Mouse (Mus musculus) hindbrain, embryonic 16.5 days (tissue): ENCODE data around the gene Tlr12. TPM values are rescaled to one million over a fixed set of nuclear protein-coding genes. Genes with fewer than 3 reads are reported as not detected.

Experiments used
- ATAC-seq: fragments of 200-750 bp; cut with Nextera tagmentation; 2 replicates; pipeline ENCODE4 v1.8.0; 2017; ENCODE audit warnings: moderate TSS enrichment, moderate library complexity
- H3K27ac ChIP-seq: fragments of 300-500 bp; sonication (generic); 2 replicates; pipeline ENCODE4 v1.5.1; 2014; ENCODE audit warnings: low read depth, mild to moderate bottlenecking, control low read depth, low read length, moderate library complexity
- H3K27me3 ChIP-seq: fragments of 300-500 bp; sonication (generic); replicated peaks from 2 replicates; pipeline ENCODE4 v1.6.1; 2014; ENCODE audit warnings: low read length; ENCODE audit not compliant: control insufficient read depth, insufficient read depth
- H3K36me3 ChIP-seq: fragments of 300-500 bp; sonication (generic); 2 replicates; pipeline ENCODE4 v1.6.1; 2014; ENCODE audit warnings: mild to moderate bottlenecking, low read length, moderate library complexity, mixed read lengths; ENCODE audit not compliant: control insufficient read depth, insufficient read depth
- H3K4me1 ChIP-seq: fragments of 300-500 bp; sonication (generic); 2 replicates; pipeline ENCODE4 v1.6.1; 2014; ENCODE audit warnings: low read depth, low read length; ENCODE audit not compliant: control insufficient read depth, insufficient read depth
- H3K4me2 ChIP-seq: fragments of 300-500 bp; sonication (generic); 2 replicates; pipeline ENCODE4 v1.6.1; 2014; ENCODE audit warnings: mild to moderate bottlenecking, low read length, control low read depth, moderate library complexity
- H3K4me3 ChIP-seq: fragments of 300-500 bp; sonication (generic); 2 replicates; pipeline ENCODE4 v1.5.1; 2014; ENCODE audit warnings: mild to moderate bottlenecking, low read length, control low read depth, moderate library complexity
- H3K9ac ChIP-seq: fragments of 300-500 bp; sonication (generic); 2 replicates; pipeline ENCODE4 v1.6.1; 2014; ENCODE audit warnings: low read depth, mild to moderate bottlenecking, control low read depth, low read length, moderate library complexity
- H3K9me3 ChIP-seq: fragments of 300-500 bp; sonication (generic); 2 replicates; pipeline ENCODE4 v1.6.1; 2014; ENCODE audit warnings: mild to moderate bottlenecking, low read length, moderate library complexity; ENCODE audit not compliant: control insufficient read depth
- WGBS: fragments of 180-500 bp; shearing (Covaris S2); extraction: QIAGEN DNeasy Blood & Tissue Kit; methylation state at CpG from one replicate; pipeline ENCODE4 v1.1.7; 2014; 5-methylcytosine and 5-hydroxymethylcytosine counted together
- polyA plus RNA-seq: library from polyadenylated mRNA; unstranded; fragments of >200 nt; fragmentation: Nextera tagmentation; extraction: Ambion mirVana; gene quantifications from 2 replicates; pipeline ENCODE4 v1.2.1, GENCODE M21; 2015

Gene Tlr12
- polyA plus RNA-seq, 1 experiment from 2014 or later, result 1.6 TPM

DNA sequence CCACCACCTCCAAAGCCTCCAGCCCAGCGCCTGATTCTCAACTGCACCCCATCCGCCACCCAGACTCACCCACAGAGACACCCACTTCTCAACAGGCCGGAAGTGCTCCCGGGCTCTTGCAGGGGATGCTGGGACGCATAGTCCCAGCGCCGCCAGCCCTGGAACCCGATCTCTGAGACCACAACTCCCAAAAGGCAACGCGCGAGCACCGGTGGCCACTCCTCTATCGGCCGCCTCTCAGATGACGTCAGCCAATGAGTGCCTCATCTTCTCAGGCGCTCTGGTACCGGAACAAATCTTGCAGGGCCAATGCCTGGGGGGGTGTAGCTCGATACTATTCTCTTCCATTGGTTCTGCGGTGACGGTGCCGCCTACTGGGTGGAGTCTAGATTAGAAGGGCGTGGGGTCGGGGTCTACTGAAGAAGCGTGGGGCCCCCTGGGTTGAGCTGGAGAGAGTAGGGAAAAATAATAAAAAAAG, 8.5 kb downstream of the Tlr12 start, which contains the start of gene Zscan20:
Gene Zscan20, minus strand, starts transcription at position 174 of the 478 bp plus-strand sequence.
- Histone ChIP-seq H3K9ac (peak within 1 kb of the TSS; percentile 79), H3K9me3 (no peaks in the 10 kb centered on the region), H3K4me1 (peaks cover 13% of the 10 kb centered on the region), H3K4me3 (peak within 1 kb of the TSS; percentile 60), H3K27me3 (no peaks in the 10 kb centered on the region), H3K36me3 (no peaks in the 10 kb centered on the region), H3K4me2 (peak within 1 kb of the TSS; percentile 80), H3K27ac (peak within 1 kb of the TSS; percentile 55; the same call in 1 of the 2 replicates)
- WGBS, result under 1% methylated on average over 24 of the region's 24 CpGs
- peak; percentile 97 for ATAC-seq

DNA sequence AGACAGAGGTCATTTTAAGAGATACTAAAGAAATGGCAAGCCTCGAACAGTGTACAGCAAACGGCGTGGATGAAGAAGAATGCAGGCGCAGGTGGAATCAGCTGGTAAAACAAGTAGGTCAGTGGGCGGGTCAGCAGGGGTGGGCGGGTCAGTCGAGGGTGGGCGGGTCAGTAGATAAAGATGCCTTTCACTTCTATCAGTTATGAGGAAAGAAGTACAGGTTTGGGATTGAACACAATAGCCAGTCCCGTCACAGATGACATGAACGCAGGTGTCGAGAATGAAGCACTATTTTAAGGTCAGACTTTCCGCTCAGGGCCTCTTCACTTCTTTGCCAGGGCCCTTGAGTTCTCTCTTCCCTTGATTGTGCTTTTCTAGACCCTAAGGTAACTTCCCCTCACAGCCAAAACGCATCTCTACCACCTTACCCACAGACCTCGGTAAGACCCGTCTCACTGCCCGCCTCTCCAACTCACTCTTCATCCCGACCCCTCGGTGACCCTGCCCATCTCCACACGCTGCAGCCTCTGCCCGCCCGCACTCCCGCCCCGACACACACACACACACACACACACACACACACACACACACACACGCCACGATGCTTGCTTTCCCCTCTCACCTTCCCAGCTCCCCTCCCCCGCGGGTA, 9.0 kb downstream of the Tlr12 start:
- Histone ChIP-seq H3K27me3 (no peaks in the 10 kb centered on the region), H3K4me1 (peaks cover 13% of the 10 kb centered on the region), H3K4me3 (peak overlapping the region; percentile 60), H3K4me2 (peak overlapping the region; percentile 80), H3K36me3 (no peaks in the 10 kb centered on the region), H3K9me3 (no peaks in the 10 kb centered on the region), H3K9ac (peak overlapping the region; percentile 79), H3K27ac (peak overlapping the region; percentile 55; the same call in 1 of the 2 replicates)
- 8% methylated on average over 26 of the region's 27 CpGs for WGBS
- no peak for ATAC-seq

DNA sequence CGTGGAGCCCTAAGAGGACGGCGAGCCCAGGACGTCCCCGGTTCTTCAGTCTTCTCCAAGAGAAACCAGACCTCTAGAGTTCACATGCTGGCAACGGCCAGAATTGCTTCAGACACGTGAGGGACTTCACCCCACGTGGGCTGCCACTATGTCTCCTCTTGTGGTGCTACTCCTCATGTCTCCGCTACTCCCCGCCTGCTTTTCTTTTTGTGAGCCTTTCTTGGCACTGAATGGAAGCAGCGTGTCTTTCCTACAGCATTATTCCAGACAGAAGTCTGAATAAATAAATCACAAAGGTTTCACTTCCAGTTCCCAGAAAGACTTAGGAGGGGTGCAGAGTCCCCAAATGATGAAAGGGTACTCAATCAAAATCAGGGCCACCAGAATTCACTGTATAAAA, 10.8 kb downstream of the Tlr12 start:
- no peak for ATAC-seq
- 80% methylated on average over 11 of the region's 11 CpGs for WGBS
- peaks cover 13% of the 10 kb centered on the region for H3K4me1 ChIP-seq

DNA sequence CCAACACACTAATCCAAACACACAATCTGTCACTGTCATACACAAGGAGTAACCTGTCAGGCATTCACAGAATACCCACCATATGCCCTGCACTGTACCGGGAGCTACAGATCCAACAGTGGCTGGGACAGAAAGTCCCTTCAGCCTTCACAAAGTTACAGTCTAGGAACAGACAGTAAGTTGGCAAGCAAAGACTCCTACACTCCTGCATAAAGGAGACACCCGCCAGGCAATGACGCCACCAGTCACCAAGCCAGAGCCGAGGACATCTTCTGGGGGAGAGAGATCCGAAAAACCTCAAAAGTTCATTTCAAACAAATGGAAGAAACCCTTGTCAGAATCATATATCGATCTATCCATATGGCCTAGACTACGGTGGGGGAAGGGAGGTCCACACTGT, 11.8 kb downstream of the Tlr12 start:
- Histone ChIP-seq H3K36me3 (peaks cover 15% of the 10 kb centered on the region), H3K4me2 (no peak overlapping the region), H3K9ac (no peak overlapping the region), H3K27ac (no peak overlapping the region), H3K27me3 (no peaks in the 10 kb centered on the region), H3K4me1 (peaks cover 13% of the 10 kb centered on the region), H3K9me3 (no peaks in the 10 kb centered on the region), H3K4me3 (no peak overlapping the region)
- 93% methylated on average over 7 of the region's 7 CpGs for WGBS
- no peak for ATAC-seq

More for the DNA sequence above, 10.8 kb downstream of the Tlr12 start:
- H3K27ac ChIP-seq, result no peak overlapping the region
- no peak overlapping the region for H3K9ac ChIP-seq
- no peak overlapping the region for H3K4me2 ChIP-seq
- no peak overlapping the region for H3K4me3 ChIP-seq
- peaks cover 12% of the 10 kb centered on the region for H3K36me3 ChIP-seq
- H3K27me3 ChIP-seq, result no peaks in the 10 kb centered on the region
- H3K9me3 ChIP-seq, result no peaks in the 10 kb centered on the region

DNA sequence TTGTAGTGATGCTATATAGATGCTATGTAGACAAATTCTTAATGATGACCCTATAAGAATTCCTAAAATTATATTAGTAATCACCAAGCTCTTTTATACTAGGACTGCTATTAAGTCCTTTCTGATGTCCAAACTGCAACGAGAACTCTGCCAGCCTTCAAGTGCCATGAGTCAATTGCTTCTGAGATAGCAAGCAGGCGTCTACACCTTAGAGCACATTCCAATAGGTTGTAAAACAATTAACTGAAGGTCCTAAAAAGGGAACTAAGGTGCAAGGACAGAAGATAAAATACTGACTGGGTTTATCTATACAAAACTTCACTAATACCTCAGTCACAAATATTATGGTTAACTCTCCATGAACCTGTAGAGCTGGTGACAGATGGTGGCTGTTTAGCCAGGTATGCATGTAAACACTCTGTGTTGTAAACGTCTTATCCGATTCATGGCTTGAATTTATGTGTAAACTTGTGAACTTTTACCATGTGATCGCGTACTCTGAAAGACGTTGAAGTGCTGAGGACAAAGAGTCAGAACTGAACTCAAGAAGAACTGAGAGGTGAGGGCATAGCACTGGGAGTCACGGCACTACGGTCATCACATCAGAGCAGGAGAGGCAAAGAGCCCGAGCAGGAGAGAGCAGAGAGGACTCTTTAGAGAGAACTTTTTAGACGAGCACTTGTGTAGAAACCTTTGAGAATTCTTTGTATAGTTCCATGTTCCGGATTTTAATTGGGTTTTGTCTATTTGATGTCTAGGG, 20.4 kb downstream of the Tlr12 start:
- Histone ChIP-seq H3K27me3 (no peaks in the 10 kb centered on the region), H3K9ac (no peak overlapping the region), H3K36me3 (peaks cover 10% of the 10 kb centered on the region), H3K4me2 (no peak overlapping the region), H3K9me3 (no peaks in the 10 kb centered on the region), H3K4me3 (no peak overlapping the region), H3K4me1 (no peaks in the 10 kb centered on the region), H3K27ac (no peak overlapping the region)
- ATAC-seq, result no peak
- WGBS, result 89% methylated on average over 12 of the region's 12 CpGs

DNA sequence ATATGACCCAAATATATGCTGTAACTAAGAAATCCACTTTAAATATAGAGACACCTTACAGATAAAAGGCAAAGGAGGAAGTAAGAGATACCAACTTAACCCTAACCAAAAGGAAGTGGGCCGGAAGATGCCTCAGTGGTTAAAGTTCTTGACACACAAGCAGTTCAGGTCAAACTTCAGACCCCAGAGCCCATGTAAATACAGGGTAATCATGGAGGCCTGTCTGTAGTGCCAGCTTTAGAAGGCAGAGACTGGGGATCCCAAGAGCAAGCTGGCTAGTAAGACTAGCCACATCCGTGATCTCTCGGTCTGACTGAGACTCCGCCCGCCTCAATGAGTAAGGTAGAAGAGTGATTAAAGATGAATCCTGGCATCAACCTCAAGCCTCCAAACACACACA, 24.4 kb downstream of the Tlr12 start:
- H3K27ac ChIP-seq, result no peak overlapping the region
- WGBS, result 99% methylated on average over 5 of the region's 5 CpGs
- peaks cover 12% of the 10 kb centered on the region for H3K36me3 ChIP-seq

DNA sequence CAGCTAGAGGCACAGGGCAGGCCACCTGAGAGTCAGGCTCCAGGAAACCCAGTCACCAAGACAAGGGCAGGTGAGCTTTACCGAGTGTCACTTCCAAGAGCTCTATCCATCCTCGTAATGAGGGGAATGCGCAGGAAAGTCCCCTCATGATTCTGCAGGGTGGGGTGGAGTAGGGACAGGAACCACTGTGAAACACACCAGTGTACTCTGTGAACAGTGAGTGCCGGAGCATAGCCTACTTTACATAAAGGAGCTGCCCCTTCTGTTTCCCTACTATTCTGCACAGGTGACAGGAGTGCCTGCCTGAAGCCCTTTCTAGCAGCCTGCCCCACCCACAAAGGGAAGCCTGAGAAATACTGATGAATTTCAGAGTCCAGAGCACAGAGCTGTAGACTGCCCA, 25.1 kb downstream of the Tlr12 start:
- H3K36me3 ChIP-seq, result peaks cover 19% of the 10 kb centered on the region
- no peaks in the 10 kb centered on the region for H3K27me3 ChIP-seq
- H3K27ac ChIP-seq, result no peak overlapping the region
- 96% methylated on average over 4 of the region's 4 CpGs for WGBS
- H3K9me3 ChIP-seq, result no peaks in the 10 kb centered on the region
- ATAC-seq, result no peak
- H3K9ac ChIP-seq, result no peak overlapping the region
- no peak overlapping the region for H3K4me2 ChIP-seq
- no peaks in the 10 kb centered on the region for H3K4me1 ChIP-seq
- H3K4me3 ChIP-seq, result no peak overlapping the region

More for the DNA sequence above, 24.4 kb downstream of the Tlr12 start:
- no peak for ATAC-seq
- Histone ChIP-seq H3K27me3 (no peaks in the 10 kb centered on the region), H3K9me3 (no peaks in the 10 kb centered on the region), H3K4me1 (no peaks in the 10 kb centered on the region), H3K4me3 (no peak overlapping the region), H3K4me2 (no peak overlapping the region), H3K9ac (no peak overlapping the region)

DNA sequence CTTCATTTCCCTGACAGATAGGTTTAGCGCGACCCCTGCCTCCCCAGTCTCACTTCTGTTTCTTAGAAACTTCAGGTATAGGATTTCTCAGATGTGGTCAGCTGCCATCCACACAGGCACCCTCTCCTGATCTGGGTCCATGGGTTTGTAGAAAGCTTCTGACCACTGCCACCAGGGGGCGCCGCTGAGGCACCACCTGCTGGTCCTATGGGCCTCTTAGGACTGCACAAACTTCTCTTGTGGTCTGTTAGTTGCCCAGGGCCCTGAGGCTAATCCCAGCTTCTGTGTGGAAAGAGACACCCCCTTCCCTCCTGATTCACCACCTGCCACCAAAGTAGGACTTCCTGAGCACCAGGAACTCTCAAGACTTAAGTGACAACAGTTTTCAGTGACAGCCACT, 39.2 kb downstream of the Tlr12 start:
- Histone ChIP-seq H3K4me1 (no peaks in the 10 kb centered on the region), H3K27me3 (no peaks in the 10 kb centered on the region), H3K4me2 (no peak overlapping the region), H3K4me3 (no peak overlapping the region), H3K9ac (no peak overlapping the region), H3K36me3 (peaks cover 38% of the 10 kb centered on the region), H3K9me3 (peaks cover 42% of the 10 kb centered on the region), H3K27ac (no peak overlapping the region)
- 63% methylated on average over 4 of the region's 4 CpGs for WGBS
- no peak for ATAC-seq

DNA sequence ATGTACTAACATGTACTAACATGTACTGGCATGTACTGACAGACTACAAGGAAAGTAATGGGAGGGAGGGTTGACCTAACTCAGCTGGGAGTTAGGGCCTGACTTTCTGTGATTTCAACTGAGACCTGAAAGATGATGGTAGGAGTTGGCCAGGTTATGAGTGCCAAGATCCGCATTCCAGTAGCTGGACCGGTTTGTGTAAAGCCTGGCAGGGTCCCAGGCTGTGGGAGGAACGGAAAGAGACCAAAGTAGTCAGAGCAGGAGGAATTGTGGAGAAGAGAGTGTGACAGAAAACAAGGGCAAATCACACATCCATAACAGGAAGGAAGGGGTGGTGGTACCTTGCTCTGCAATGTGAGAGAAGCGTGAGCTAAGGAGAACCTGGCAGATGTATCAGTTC, 42.6 kb downstream of the Tlr12 start:
- Histone ChIP-seq H3K9ac (no peak overlapping the region), H3K9me3 (peaks cover 8% of the 10 kb centered on the region), H3K4me1 (no peaks in the 10 kb centered on the region), H3K27ac (no peak overlapping the region), H3K4me2 (no peak overlapping the region), H3K36me3 (peaks cover 10% of the 10 kb centered on the region), H3K4me3 (no peak overlapping the region), H3K27me3 (no peaks in the 10 kb centered on the region)
- ATAC-seq, result no peak
- WGBS, result 81% methylated on average over 4 of the region's 4 CpGs
